Mouse (Mus musculus) small intestine, adult 2 months (tissue): ENCODE data around the gene Mrgprh.

ENCODE experiments used
- CTCF ChIP-seq: fragments of 200-500 bp; IDR thresholded peaks from 2 replicates; pipeline ENCODE4 v1.5.1; 2012; ENCODE audit warnings: low read depth, mild to moderate bottlenecking, control low read depth, inconsistent platforms, low read length, moderate library complexity, mixed read lengths; ENCODE audit not compliant: insufficient replicate concordance, insufficient read length; ENCODE audit errors: extremely low read depth
- POLR2A ChIP-seq: fragments of 200-500 bp; IDR thresholded peaks from 2 replicates; pipeline ENCODE4 v1.6.1; 2012; ENCODE audit warnings: low read depth, mild to moderate bottlenecking, control low read depth, inconsistent platforms, low read length, moderate library complexity

DNA sequence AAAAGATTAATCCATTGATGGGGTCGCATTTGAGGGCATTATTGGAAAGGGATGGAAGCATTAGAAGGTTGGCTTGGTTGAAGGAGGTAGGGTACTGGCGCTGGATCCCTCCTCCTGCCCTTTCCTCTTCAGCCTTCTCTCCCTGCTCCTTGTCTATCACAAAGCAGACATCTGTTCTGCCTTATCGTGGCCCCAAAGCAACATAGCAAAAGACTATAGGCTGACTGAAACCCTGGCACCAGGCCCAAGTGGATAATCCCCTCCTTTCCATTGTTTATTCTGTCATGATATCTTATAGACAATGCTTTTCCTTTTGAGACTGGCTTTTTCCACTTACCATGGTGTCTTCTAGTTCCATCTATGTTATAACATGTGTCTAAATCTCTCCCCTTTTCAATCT, 10.4 kb upstream of the Mrgprh start:
- no peak for TF ChIP-seq POLR2A
- TF ChIP-seq CTCF: no peak
